Mouse (Mus musculus) c-Kit-positive CD71-positive TER-119-positive erythroid progenitor cells, embryonic 14.5 days (primary cell): ENCODE measurements at regions not wholly inside any gene's neighbourhood (a gene's known extent, or its start where the extent isn't known, plus 50 kb on each side); places are given as distances from the start of the nearest gene placed in this dataset.

Experiments used
- DNase-seq: peaks from one replicate; pipeline ENCODE4 v3.0.0-alpha.2; 2013; ENCODE audit warnings: low spot score

GRCm38 (mm10) chr12:35317046-35317445 lies 217.8 kb downstream of the Ahr start:
- no peak for DNase-seq

- DNase-seq: no peak
Observed at GRCm38 (mm10) chr12:35314035-35314434, 220.8 kb downstream of the Ahr start.

- DNase-seq: no peak
Observed at GRCm38 (mm10) chr12:35313191-35313925, 221.5 kb downstream of the Ahr start.

GRCm38 (mm10) chr12:35308537-35308936 lies 226.3 kb downstream of the Ahr start:
- no peak for DNase-seq

- DNase-seq: no peak
Observed at GRCm38 (mm10) chr12:35303764-35304717, 230.8 kb downstream of the Ahr start.

- DNase-seq: no peak
Observed at GRCm38 (mm10) chr12:35303188-35303587, 231.7 kb downstream of the Ahr start.

- DNase-seq: no peak
Observed at GRCm38 (mm10) chr12:35294668-35295067, 240.2 kb downstream of the Ahr start.

- no peak for DNase-seq
Observed at GRCm38 (mm10) chr12:35293566-35293965, 241.3 kb downstream of the Ahr start.

GRCm38 (mm10) chr12:35291941-35292341 lies 242.9 kb downstream of the Ahr start:
- no peak for DNase-seq

GRCm38 (mm10) chr12:35287974-35288373 lies 241.0 kb downstream of the Snx13 start:
- DNase-seq: no peak

- no peak for DNase-seq
Observed at GRCm38 (mm10) chr12:35287570-35287969, 240.6 kb downstream of the Snx13 start.

GRCm38 (mm10) chr12:35286974-35287553 lies 240.1 kb downstream of the Snx13 start:
- no peak for DNase-seq

GRCm38 (mm10) chr12:35284345-35284744 lies 237.4 kb downstream of the Snx13 start:
- DNase-seq: no peak

- no peak for DNase-seq
Observed at GRCm38 (mm10) chr12:35283925-35284324, 236.9 kb downstream of the Snx13 start.

- DNase-seq: no peak
Observed at GRCm38 (mm10) chr12:35283407-35283806, 236.4 kb downstream of the Snx13 start.

GRCm38 (mm10) chr12:35269465-35269864 lies 222.5 kb downstream of the Snx13 start:
- no peak for DNase-seq

- DNase-seq: no peak
Observed at GRCm38 (mm10) chr12:35268006-35268405, 221.0 kb downstream of the Snx13 start.

GRCm38 (mm10) chr12:35267023-35267654 lies 220.2 kb downstream of the Snx13 start:
- no peak for DNase-seq

- no peak for DNase-seq
Observed at GRCm38 (mm10) chr12:35259781-35260180, 212.8 kb downstream of the Snx13 start.

- no peak for DNase-seq
Observed at GRCm38 (mm10) chr12:35255723-35256401, 208.9 kb downstream of the Snx13 start.

GRCm38 (mm10) chr12:35248476-35248875 lies 201.5 kb downstream of the Snx13 start:
- DNase-seq: no peak
